Mouse (Mus musculus) bone marrow macrophage, adult 2 months (primary cell): ENCODE results near the gene Triml2.

ENCODE experiments used
- CTCF ChIP-seq: IDR thresholded peaks from 2 replicates; pipeline ENCODE4 v1.5.1; 2012; ENCODE audit warnings: low read depth, mild to moderate bottlenecking, low read length, moderate library complexity
- POLR2A ChIP-seq: IDR thresholded peaks from 2 replicates; pipeline ENCODE4 v1.6.1; 2012; ENCODE audit warnings: mild to moderate bottlenecking, low read depth, low read length, borderline replicate concordance

GRCm38 (mm10) chr8:43215554-43215953 is 35.2 kb downstream of the Triml2 start:
- TF ChIP-seq CTCF (no peak), POLR2A (no peak)
